Mouse (Mus musculus): ENCODE results near the gene Hook2. TPM values are rescaled to one million over a fixed set of nuclear protein-coding genes. Genes with fewer than 3 reads are reported as not detected.

Gene Hook2
- polyA plus RNA-seq, 1 experiment from 2014 or later, result 12.2 TPM

GRCm38 (mm10) chr8:84978248-84978940 lies 12.0 kb upstream of the Hook2 start, which contains the start of gene Junb:
Gene Junb, minus strand, starts transcription at chr8:84978718.
- Histone ChIP-seq H3K9me3 (ENCODE audit: low read length) (no peaks in the 10 kb centered on the region), H3K4me1 (ENCODE audit: insufficient read depth) (peaks cover 75% of the 10 kb centered on the region), H3K4me2 (ENCODE audit: low read depth, low read length) (peak within 1 kb of the TSS; percentile 96), H3K9ac (replicated peaks) (peak within 1 kb of the TSS; percentile 93), H3K27me3 (ENCODE audit: insufficient read depth, low read length) (no peaks in the 10 kb centered on the region), H3K36me3 (replicated peaks; ENCODE audit: insufficient read depth, low read length) (peaks cover 16% of the 10 kb centered on the region), H3K27ac (ENCODE audit: low read depth) (peak within 1 kb of the TSS; percentile 98), H3K4me3 (ENCODE audit: low read depth, low read length) (peak within 1 kb of the TSS; percentile 70)
- DNase-seq (peak; percentile 92), ATAC-seq (peak; percentile 40)
- TF ChIP-seq CTCF (IDR thresholded peaks at IDR 0.05; ENCODE audit: low read depth), result no peak
- TF ChIP-seq EP300 (IDR thresholded peaks at IDR 0.05; ENCODE audit: low read depth), result peak; percentile 86
- under 1% methylated on average over 61 of the region's 63 CpGs for WGBS (ENCODE audit: insufficient replicate concordance)

- peak overlapping the region; percentile 68 for H3K9ac ChIP-seq (replicated peaks)
- peak overlapping the region; percentile 96 for H3K4me2 ChIP-seq (ENCODE audit: low read depth, low read length)
- WGBS (ENCODE audit: insufficient replicate concordance), result 2% methylated on average over 41 of the region's 42 CpGs
- no peaks in the 10 kb centered on the region for H3K9me3 ChIP-seq (ENCODE audit: low read length)
- H3K36me3 ChIP-seq (replicated peaks; ENCODE audit: insufficient read depth, low read length), result peaks cover 3% of the 10 kb centered on the region; the same call in 1 of the 2 replicates
- no peaks in the 10 kb centered on the region for H3K27me3 ChIP-seq (ENCODE audit: insufficient read depth, low read length)
- DNase-seq (peak; percentile 93), ATAC-seq (peak; percentile 48)
- H3K27ac ChIP-seq (ENCODE audit: low read depth), result peak overlapping the region; percentile 98
- TF ChIP-seq CTCF (IDR thresholded peaks at IDR 0.05; ENCODE audit: low read depth) (no peak), EP300 (IDR thresholded peaks at IDR 0.05; ENCODE audit: low read depth) (peak; percentile 31; the same call in 1 of the 2 replicates)
- H3K4me1 ChIP-seq (ENCODE audit: insufficient read depth), result peaks cover 74% of the 10 kb centered on the region
- peak overlapping the region; percentile 70 for H3K4me3 ChIP-seq (ENCODE audit: low read depth, low read length)
Observed at GRCm38 (mm10) chr8:84979599-84980421, 10.6 kb upstream of the Hook2 start.

GRCm38 (mm10) chr8:84980622-84981358 lies 9.6 kb upstream of the Hook2 start:
- Histone ChIP-seq H3K4me1 (ENCODE audit: insufficient read depth) (peaks cover 74% of the 10 kb centered on the region), H3K9me3 (ENCODE audit: low read length) (no peaks in the 10 kb centered on the region), H3K27ac (ENCODE audit: low read depth) (peak overlapping the region; percentile 98), H3K4me3 (ENCODE audit: low read depth, low read length) (peak overlapping the region; percentile 70; the same call in 1 of the 2 replicates), H3K36me3 (replicated peaks; ENCODE audit: insufficient read depth, low read length) (no peaks in the 10 kb centered on the region), H3K4me2 (ENCODE audit: low read depth, low read length) (peak overlapping the region; percentile 96), H3K27me3 (ENCODE audit: insufficient read depth, low read length) (no peaks in the 10 kb centered on the region), H3K9ac (replicated peaks) (peak overlapping the region; percentile 68)
- TF ChIP-seq EP300 (IDR thresholded peaks at IDR 0.05; ENCODE audit: low read depth) (0 out of 2 replicates have a peak, but pooled peaks have one; percentile 10), CTCF (IDR thresholded peaks at IDR 0.05; ENCODE audit: low read depth) (no peak)
- ATAC-seq (no peak), DNase-seq (peak; percentile 64)
- whole genome bisulfite sequencing (ENCODE audit: insufficient replicate concordance), result 35% methylated on average over 11 of the region's 11 CpGs

- peaks cover 80% of the 10 kb centered on the region for H3K4me1 ChIP-seq (ENCODE audit: insufficient read depth)
Observed at GRCm38 (mm10) chr8:84981644-84982498, 8.5 kb upstream of the Hook2 start.

GRCm38 (mm10) chr8:84982499-84983011 lies 7.8 kb upstream of the Hook2 start:
- Histone ChIP-seq H3K9ac (replicated peaks) (no peak overlapping the region; the same call in 1 of the 2 replicates), H3K27me3 (ENCODE audit: insufficient read depth, low read length) (no peaks in the 10 kb centered on the region), H3K4me2 (ENCODE audit: low read depth, low read length) (no peak overlapping the region), H3K4me3 (ENCODE audit: low read depth, low read length) (no peak overlapping the region), H3K36me3 (replicated peaks; ENCODE audit: insufficient read depth, low read length) (no peaks in the 10 kb centered on the region), H3K27ac (ENCODE audit: low read depth) (peak overlapping the region; percentile 98), H3K9me3 (ENCODE audit: low read length) (no peaks in the 10 kb centered on the region), H3K4me1 (ENCODE audit: insufficient read depth) (peaks cover 83% of the 10 kb centered on the region)
- DNase-seq (peak; percentile 41), ATAC-seq (no peak)
- TF ChIP-seq EP300 (IDR thresholded peaks at IDR 0.05; ENCODE audit: low read depth) (no peak), CTCF (IDR thresholded peaks at IDR 0.05; ENCODE audit: low read depth) (no peak)
- WGBS (ENCODE audit: insufficient replicate concordance), result 19% methylated on average over 3 of the region's 3 CpGs

More at GRCm38 (mm10) chr8:84981644-84982498, 8.5 kb upstream of the Hook2 start:
- WGBS (ENCODE audit: insufficient replicate concordance), result 61% methylated on average over 15 of the region's 15 CpGs
- Histone ChIP-seq H3K4me3 (ENCODE audit: low read depth, low read length) (no peak overlapping the region), H3K27me3 (ENCODE audit: insufficient read depth, low read length) (no peaks in the 10 kb centered on the region), H3K4me2 (ENCODE audit: low read depth, low read length) (no peak overlapping the region), H3K36me3 (replicated peaks; ENCODE audit: insufficient read depth, low read length) (no peaks in the 10 kb centered on the region), H3K9me3 (ENCODE audit: low read length) (no peaks in the 10 kb centered on the region), H3K27ac (ENCODE audit: low read depth) (peak overlapping the region; percentile 98), H3K9ac (replicated peaks) (no peak overlapping the region; the same call in 1 of the 2 replicates)
- ATAC-seq, result no peak
- no peak for DNase-seq
- no peak for TF ChIP-seq EP300 (IDR thresholded peaks at IDR 0.05; ENCODE audit: low read depth)
- no peak for TF ChIP-seq CTCF (IDR thresholded peaks at IDR 0.05; ENCODE audit: low read depth)

All from liver, postnatal 0 days (tissue).